Mouse (Mus musculus) CH12.LX (cell line): ENCODE results near the gene Ddx51.

Source experiments
- CHD1 ChIP-seq: IDR thresholded peaks from 2 replicates; pipeline ENCODE4 v1.6.1; 2012; ENCODE audit warnings: low read depth, low read length, improper control_type of control experiment, inconsistent platforms
- CTCF ChIP-seq, 2 experiments: IDR thresholded peaks in 1 of 2; conservative IDR thresholded peaks in 1 of 2; 2 replicates each; pipeline ENCODE4 v1.5.1; 2011 to 2012; ENCODE audit warnings: low read depth in 2 of 2, low read length in 2 of 2, improper control_type of control experiment in 1 of 2, inconsistent platforms in 1 of 2, mild to moderate bottlenecking in 1 of 2, moderate library complexity in 1 of 2
- ELF1 ChIP-seq: IDR thresholded peaks from 2 replicates; pipeline ENCODE4 v1.6.1; 2014; ENCODE audit warnings: low read depth, mild to moderate bottlenecking, inconsistent platforms, low read length, improper control_type of control experiment
- EP300 ChIP-seq: IDR thresholded peaks from 2 replicates; pipeline ENCODE4 v1.6.1; 2011; ENCODE audit warnings: low read length, improper control_type of control experiment
- KAT2A ChIP-seq: IDR thresholded peaks from 2 replicates; pipeline ENCODE4 v1.6.1; 2012; ENCODE audit warnings: low read length, improper control_type of control experiment, inconsistent platforms; ENCODE audit not compliant: insufficient replicate concordance
- MEF2A ChIP-seq: IDR thresholded peaks from 2 replicates; pipeline ENCODE4 v1.6.1; 2014; ENCODE audit warnings: low read depth, mild to moderate bottlenecking, inconsistent platforms, low read length, improper control_type of control experiment, borderline replicate concordance
- MXI1 ChIP-seq: IDR thresholded peaks from 2 replicates; pipeline ENCODE4 v1.6.1; 2011; ENCODE audit warnings: mild to moderate bottlenecking, low read depth, low read length, improper control_type of control experiment
- MYC ChIP-seq: IDR thresholded peaks from 2 replicates; pipeline ENCODE4 v1.6.1; 2011; ENCODE audit warnings: low read depth, mild to moderate bottlenecking, improper control_type of control experiment, low read length
- POLR2A ChIP-seq: IDR thresholded peaks from 2 replicates; pipeline ENCODE4 v1.6.1; 2011; ENCODE audit warnings: low read depth, mild to moderate bottlenecking, improper control_type of control experiment, low read length
- POLR2AphosphoS2 ChIP-seq: IDR thresholded peaks from 2 replicates; pipeline ENCODE4 v1.6.1; 2011; ENCODE audit warnings: low read depth, low read length, improper control_type of control experiment
- SIN3A ChIP-seq: IDR thresholded peaks from 2 replicates; pipeline ENCODE4 v1.6.1; 2012; ENCODE audit warnings: low read length, improper control_type of control experiment, inconsistent platforms
- TBP ChIP-seq: conservative IDR thresholded peaks from 2 replicates; pipeline ENCODE4 v1.6.1; 2011; ENCODE audit warnings: low read depth, low read length, improper control_type of control experiment

- TF ChIP-seq POLR2A (no peak), MYC (no peak), CTCF (conservative IDR thresholded peaks at IDR 0.05 in 1 of 2, IDR thresholded peaks at IDR 0.05 in 1 of 2; ENCODE audit: low read depth in 2 of 2, low read length in 2 of 2) (no peak), SIN3A (no peak), MEF2A (no peak), EP300 (no peak), CHD1 (no peak), ELF1 (no peak), KAT2A (no peak), TBP (no peak), POLR2AphosphoS2 (no peak), MXI1 (no peak)
Measured at GRCm38 (mm10) chr5:110629525-110630120, 23.6 kb upstream of the Ddx51 start.
